Mouse (Mus musculus) retina, embryonic 14.5 days (tissue): ENCODE measurements at regions not wholly inside any gene's neighbourhood (a gene's known extent, or its start where the extent isn't known, plus 50 kb on each side); places are given as distances from the start of the nearest gene placed in this dataset.
"Not testable (repeated sequence)": the region's sequence is repeated elsewhere in the genome, so short reads cannot be mapped to it uniquely, and the experiment has no call there.

ENCODE experiments used
- DNase-seq: peaks from one replicate; pipeline ENCODE4 v3.0.0-alpha.2; 2015; ENCODE audit warnings: low spot score

DNA sequence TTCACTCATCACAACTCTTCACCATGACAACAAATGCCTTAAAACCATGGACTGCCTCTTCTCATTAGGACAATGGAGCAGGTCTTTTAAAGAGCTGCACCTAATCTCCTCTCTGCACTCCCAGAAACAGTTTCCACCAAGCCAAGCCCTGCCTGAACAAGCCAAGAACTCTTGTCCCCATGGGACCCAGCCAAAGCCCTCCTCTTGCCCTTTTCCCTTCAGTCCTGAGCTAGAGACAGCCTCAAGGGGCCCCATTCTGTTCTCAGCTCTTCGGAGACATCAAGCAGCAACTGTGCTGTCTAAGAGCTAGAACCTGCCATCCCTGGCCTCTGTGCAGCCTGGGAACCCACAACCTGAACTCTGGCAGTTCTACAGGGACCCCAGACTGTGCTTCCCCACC is 345.0 kb upstream of the Irak1bp1 start:
- no peak for DNase-seq

DNA sequence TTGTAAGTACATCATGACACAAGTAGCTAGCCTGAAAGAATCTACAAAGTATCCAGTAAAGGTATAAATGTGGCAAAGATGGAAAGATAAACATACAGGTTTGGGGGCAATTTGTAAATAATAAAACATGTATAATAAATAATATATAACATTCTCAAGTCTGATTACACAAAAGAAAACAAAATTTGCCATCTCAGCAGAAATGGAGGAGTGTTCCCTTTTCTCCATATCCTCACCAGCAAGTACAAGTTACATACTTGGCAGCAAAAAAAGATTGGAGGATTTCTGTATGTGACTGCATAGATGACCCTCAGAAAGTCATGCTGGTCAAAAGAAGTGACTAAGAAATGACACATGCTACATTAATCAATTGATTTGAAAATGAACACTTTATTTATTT is 335.9 kb upstream of the Irak1bp1 start:
- DNase-seq, result no peak

DNA sequence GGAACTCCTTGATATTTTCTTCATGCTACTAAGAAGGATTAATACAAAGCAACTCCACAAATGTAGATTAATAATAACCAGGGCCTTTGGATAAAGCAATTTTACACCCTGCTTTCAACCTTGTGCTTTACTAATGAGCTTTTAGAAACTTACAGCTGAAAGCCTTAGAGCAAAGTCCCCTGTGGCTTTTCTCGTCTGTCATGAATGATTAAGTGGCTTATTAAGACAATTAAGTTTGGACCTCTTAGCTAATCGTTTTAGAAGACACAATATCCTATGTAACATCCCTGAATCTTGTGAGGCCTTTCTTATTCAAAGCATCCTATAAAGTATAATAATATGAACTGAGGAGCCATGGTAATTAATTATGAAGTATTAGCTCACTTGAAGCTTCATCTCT is 319.3 kb upstream of the Irak1bp1 start:
- peak; percentile 57 for DNase-seq

DNA sequence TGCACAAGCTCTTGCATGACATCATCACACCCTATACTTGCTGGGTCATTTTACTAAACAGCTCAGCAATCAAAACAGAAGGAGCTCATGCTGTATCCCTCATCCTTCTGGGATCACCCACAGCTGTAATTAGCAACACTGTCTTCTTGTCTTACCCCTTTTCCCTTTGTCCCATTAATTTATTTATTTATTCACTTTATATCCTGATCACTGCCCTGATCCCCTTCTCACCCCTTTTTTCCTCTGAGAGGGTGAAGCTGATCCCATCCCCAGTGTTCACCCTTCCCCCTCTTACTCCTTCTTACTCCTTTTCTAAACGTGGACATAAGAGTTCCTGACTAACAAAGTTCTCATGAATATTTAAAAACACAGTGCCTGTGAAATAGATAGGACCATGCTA is 310.3 kb upstream of the Irak1bp1 start:
- DNase-seq, result no peak

DNA sequence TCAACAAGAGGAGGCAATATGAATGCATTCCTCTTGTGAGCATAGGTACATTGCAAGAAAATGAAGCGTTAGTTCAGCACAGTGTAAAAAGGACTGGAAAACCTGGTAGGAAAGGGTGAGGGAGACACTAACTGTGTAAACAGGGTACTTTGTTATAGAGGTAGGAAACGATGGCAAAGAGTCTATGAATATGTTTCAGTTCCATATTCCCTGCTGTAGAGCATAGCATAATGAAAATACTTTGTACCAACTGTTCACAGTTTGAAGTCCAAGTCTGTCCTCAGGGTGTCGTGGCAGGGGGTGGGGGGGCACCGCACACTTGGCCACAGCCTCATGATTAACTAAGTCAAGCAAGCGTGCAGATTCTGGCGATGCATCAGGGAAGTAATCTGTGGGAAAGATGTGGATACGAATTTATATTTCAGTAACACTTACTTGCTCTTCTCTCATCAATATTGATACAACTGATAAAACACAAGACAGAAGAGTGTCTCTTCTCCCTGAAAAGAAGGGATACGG is 301.4 kb upstream of the Irak1bp1 start:
- DNase-seq, result no peak

DNA sequence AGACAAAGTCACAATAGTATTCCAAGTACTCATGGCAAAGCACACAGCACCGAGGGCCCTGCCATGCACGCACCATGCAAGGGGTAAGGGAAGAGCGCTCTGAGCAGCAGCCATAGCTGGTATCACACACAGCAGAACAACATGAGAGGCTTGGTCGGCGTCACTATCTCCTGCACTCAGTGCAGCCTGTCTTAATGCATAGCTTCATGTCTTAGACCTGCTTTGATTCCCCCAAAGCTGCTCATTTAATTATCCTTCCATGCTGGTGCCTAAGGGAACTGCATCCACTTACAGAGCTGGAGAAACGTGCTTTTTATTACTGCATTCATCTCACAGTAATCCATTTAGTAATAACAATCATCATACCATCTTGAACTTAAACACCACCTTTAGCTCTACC is 276.6 kb upstream of the Irak1bp1 start:
- DNase-seq, result no peak

DNA sequence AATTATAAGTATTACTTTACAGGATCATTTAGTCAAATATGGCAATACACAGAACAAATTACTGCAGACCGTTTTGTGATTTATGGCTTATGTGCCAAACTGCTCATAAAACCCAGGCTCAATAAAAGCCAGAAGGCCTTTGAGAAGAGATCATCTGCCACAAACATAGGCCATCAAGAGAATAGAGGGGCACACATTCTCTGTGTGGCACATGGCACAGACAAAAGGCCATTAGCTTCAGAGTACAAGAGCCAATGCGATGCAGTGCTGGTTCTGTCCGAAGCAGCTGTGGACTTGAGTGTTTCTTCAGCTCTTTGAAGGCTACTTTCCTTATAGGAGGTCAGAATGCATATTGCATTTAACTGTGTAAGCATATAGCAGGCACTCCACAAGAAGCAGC is 276.1 kb upstream of the Irak1bp1 start:
- DNase-seq, result no peak

DNA sequence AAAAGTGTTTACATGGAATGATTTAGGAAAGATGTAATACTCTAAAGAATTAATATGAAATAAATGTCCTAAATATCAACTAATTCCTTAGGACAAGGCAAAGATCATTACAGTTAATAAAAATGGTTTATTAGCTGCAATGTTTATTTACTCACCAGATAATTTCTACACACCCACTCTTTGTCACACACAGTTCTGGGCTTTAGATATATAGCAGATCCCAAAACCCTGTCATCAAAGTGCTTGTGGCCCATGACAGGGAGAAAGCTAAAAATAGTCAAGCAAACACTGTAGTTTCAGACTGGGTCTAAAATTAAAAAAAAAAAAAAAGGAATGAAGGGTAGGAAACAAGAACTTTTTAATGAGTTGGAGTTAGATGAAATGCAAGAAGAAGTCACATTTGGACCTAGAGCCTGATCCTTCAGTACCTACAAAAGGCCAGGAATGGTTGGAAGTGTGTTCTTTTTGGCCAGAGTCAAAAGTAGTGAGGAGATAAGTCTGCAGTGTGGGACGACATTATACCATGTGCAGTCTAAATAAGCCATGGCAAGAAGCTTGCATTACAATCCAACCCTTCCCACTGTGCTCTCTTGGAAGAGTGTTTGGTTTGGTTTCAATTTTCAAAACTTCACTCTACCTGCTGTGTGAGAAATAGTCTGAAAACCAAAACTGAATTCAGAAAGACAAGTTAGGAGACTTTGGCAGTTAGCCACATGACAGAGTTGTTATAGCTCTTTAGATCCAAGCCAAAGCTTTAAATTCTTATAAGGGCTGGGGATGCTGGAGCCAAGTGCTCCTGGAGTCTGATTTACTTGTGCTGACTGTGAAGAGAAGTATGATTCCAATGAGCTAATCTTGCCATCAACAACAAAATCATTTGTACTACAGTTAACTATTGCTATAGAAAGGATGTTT is 266.5 kb upstream of the Irak1bp1 start:
- no peak for DNase-seq

DNA sequence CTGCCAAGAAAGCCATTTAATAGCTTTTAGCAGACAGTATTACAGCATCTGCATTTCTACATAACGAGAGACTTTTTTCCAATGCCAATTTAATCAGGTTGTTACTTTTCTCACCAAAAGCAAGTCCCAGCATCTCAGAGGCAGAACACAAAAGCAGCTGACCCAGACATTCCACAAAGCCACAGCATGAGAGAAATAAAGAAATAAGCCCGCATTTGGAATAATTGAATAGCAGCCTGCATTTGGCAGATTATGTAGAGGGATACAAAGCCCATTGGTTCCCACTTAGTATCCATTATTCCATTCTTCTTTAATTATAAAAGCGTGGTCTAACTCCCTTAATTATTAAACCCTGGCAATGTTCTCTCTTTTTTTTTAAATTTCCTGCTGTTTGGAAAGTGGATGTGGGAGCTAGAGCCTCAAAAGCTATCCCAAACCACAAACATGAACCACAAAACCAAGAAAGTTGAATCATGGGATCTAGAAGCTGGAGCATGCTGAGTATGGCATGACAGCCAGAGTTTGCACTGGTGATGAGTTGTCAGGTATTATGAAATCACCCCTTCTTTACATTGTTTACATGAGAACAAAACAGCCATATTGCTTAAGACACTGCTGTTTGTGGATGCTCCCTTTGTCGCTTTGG is 247.8 kb upstream of the Irak1bp1 start:
- no peak for DNase-seq

DNA sequence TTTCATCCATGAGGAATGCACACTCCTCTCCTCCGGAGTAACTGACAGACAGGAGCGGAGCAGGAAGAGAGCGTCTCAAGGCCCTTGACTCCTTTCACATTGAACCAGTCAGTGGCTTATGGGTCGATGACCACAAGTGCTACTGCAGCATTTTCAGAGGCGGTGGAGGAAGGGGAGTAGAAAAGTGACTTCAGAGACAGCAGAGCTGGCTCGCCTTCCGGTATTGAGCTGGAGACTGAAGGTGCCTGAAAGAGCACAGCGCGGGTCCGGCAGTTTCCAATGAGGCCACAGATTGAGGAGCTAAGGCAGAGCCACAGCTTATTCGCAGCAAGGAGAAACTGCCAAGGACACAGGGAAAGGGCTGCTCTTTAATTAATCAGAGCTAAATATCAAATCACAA is 220.2 kb upstream of the Irak1bp1 start:
- peak; percentile 46 for DNase-seq

DNA sequence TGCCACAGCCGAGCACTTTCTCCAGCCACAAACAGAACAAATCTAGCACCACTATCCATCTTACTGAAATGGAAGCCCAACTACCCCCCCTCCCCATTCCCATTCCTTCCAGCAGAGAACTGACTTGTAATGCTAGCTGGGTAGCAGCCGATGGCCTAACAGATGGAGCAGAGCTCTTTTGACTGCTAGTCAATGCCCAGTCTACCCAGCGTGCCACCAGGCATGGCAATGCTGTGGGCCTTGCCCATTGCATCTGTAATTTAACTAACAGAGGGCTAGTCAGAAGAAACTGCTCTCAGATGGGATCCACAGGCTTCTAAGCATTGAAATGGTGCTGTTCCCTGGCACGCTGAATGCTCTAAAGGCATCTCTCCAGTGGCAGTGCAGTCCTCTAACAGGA is 219.4 kb upstream of the Irak1bp1 start:
- no peak for DNase-seq

DNA sequence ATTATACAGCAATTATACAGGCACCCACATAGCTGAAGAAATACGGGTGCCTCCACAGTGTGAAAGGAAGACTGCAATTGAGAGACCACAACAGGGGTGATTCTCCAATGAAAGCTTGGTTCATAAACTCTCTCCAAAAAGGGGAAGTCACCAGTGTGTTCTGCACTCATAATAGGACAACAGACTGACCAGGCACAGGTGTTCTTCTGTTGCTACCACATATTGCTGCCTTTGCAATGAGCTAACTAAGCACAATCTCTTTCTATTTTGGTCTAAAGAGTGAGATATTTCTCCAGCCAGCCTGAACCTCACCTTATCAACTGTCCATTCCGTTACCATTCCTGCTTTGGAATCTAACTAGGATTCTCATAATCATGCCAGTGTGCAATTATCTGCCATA is 216.8 kb upstream of the Irak1bp1 start:
- no peak for DNase-seq

DNA sequence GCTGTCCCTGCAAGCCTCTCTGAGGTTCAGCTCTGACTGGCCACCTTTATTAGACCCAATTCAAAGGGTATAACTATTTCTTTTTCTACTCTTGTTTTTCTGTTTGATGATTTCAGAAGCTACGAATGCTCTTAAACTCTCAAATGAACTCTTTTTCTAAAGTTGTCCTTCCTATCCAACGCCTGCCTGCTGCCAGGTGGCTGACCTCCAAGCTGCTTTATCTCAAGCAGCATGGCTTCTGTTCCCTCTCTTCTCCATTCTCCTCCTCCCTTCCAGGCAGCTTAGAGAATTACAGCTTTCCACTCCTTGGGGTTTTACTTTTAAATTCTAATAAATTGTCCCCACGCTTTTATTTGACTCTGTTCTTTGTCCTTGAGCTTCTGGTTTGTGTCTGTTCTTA is 196.9 kb upstream of the Irak1bp1 start:
- DNase-seq, result no peak

DNA sequence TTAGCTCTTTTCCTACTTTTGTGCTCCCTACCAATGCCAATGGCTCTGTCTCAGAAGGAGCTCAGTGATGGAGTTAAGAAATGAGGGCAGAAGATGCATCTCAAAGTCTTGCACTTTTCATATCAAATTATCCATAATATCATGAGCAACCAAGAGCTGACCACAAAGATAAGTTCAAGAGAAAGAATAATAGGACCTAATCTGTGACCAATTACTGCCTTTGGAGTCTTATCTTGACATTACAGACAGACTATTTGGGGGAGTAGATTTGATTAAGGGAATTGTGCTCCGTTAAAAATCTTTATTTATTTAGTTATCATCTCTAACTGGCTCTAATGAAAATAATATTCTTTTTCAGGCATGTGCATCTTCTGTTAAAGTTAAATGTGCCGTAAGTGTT is 189.1 kb upstream of the Irak1bp1 start:
- no peak for DNase-seq

DNA sequence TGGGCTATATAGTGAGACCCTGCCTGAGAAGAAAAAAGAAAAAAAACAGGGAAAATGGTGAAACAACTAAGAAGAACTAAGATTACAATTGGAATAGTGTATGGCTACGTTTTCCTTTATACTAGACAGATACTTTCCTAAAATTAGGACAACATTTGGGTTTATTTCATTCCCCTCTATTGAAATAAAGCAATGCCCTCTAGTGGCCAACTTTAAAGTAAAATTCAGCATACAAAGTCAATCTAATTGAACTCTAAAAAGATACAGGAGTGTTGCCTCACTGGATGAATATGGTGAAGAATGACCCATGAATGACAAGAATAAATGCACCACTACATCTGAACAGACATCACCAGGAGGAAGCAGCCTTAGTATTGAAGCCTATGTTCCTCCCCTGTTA is 185.4 kb upstream of the Irak1bp1 start:
- DNase-seq, result peak; percentile 64

DNA sequence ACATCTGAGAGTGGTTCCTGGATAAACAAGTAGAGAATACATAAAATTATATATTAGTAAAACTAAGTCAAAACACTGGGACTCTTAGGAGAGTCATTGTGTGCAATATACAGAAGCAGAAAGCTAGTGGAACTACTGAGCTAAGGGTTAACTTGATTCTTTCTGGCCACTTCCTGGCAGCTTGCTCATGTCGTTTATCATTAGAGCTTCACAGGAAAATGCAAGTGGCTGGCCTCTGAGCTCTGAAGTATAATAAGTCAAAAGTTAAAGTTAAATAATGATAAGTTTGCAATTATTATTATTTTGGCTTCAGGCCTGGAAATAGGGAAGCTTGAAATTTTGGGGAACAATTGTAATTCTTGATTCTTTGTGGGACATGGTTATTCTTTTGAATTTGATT is 173.8 kb upstream of the Irak1bp1 start:
- not testable (repeated sequence) for DNase-seq

DNA sequence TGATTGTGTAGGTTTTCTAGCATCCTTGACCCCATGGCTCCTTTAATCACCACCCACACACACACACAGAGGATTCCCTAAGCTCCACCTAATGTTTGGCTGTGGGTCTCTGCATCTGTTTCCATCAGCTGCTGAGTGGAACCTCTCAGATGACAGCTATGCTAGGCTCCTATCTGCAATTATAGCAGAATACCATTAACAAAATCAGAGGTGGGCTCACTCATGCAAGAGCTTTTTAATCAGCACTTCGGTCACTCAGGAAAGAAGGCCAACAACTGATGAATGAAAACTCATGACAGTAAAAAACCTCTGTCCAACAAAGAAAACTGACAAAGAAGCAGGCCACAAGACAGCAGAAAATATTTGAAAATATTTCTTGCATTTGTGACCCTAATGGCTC is 147.1 kb upstream of the Irak1bp1 start:
- DNase-seq, result peak; percentile 66

DNA sequence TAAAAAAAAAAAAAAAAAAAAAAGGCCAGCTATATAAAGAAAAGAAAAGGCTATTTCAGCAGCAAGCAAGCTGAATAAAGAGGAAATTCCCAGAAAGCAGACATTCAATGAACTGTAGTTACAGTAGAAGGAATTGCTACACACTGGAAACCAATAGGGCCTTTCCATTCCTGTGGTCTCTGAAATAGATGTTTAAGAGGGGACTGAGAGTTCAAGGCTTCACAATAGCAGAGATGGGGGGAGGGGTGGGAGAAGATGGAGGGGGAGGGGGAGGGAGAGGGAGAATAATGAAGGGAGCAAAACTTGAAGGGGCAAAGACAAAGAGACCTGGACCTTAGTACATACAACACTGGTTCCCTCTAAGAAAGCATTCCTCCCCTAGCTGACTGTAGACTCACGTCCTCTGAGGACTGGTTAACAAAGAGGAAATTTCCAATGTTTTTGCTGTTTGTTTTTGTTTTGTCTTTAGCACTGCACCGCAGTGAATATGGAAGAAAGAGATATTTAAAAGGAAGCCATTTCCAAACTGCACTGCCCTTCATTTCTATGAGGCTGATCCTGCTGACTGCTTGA is 119.8 kb upstream of the Irak1bp1 start:
- no peak for DNase-seq

DNA sequence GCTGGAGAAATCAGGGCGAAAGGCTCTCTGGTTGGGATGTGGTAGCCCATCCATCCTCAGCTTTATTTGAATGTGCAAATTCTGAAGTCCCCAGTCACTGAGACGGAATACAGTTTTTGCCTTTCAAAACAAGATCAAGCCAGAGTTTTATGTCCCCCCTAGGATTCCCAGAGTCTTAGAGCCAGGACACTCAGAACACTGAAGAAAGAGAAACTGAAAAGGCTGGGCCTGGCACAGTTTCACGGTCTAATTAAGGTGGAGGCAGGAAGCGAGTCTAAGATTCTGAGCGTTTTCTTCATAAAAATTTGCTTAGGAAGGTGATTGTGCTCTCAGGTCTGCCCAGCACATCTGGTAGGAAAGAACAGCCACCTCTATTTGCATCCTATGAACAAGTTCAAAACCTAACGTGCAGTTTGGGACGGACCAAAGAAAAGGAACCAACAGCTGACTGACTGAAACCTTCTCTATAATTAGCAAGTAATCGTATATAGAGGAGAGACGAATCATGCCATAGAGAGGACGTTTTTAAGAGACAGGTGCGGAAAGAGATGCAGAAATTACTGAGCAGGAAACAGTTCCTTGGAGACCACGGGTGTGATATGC is 119.2 kb upstream of the Irak1bp1 start:
- no peak for DNase-seq

DNA sequence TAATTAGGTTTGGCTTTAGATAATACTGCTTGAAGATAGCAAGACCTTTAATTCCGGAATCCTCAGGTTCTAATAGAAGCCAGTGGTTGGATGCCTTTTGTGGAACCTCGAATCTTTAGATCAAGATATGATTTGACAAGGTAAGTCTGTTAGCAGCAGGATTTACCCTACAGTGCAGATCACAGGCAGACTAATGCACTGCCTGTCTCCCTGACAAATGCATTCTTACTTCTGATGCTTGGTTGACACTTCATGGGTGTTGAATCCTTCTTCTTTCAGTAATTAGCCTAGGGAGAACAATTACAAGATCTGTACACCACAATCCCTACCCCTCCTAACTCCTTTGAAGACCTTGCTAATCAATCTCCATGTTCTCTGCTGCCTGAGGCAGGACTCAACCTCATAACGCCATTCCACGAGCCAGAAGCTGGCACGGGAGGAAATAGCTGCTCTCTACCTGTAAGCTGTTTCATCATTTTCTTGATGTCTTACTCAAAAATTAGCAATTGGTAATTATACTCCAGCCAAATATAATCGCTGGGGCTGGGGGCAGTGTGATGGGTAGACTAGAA is 118.3 kb upstream of the Irak1bp1 start:
- DNase-seq, result no peak

DNA sequence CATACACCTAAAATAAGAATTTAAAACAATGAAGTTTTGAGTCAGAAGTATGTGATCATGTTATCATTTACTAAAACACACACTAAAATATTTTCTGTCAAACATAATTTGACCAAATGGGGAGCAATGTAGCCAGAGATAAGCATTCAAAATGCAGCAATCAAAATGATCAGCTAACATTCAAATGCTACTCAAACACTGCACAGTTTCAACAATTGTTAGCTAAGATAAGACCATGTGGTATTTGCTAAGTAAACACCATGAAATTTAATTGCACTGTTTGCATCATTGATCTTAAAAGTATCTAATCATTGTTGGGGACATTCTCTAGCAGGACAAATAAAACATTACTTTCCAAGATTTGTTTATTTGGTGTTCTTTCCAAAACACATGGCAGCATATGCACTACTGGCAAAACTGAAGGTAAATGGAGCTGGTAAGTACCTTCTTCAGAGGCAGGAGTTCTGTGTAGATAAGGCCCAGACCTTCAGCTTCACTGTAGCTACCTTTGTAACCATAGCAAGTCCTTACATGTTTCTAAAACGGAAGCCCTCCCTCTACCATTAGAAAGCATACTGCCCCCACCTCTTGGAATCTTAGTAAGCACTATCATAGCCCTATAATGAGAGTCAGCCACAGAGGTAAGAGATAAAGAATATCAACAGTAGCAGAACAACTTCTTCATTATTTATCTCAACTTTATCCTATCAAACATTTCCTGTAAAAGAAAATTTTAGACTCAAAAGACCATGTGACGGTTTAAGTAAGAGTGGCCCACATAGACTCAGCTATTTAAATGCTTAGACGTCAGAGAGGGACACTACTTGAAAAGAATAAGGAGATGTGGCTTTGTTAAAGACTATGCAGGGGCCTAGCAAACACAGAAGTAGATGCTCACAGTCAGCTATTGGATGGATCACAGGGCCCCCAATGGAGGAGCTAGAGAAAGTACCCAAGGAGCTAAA is 116.3 kb upstream of the Irak1bp1 start:
- no peak for DNase-seq
